Mouse (Mus musculus) cortical plate, adult 2 months (tissue): ENCODE measurements around the gene Crkl.

Experiments used
- CTCF ChIP-seq: fragments of 200-500 bp; IDR thresholded peaks from 2 replicates; pipeline ENCODE4 v1.5.1; 2011; ENCODE audit warnings: mild to moderate bottlenecking, control low read depth, low read length; ENCODE audit not compliant: insufficient read depth; ENCODE audit errors: extremely low read depth
- POLR2A ChIP-seq: fragments of 200-500 bp; IDR thresholded peaks from 2 replicates; pipeline ENCODE4 v1.6.1; 2011; ENCODE audit warnings: mild to moderate bottlenecking, low read length, control low read depth; ENCODE audit not compliant: insufficient read depth; ENCODE audit errors: extremely low read depth

DNA sequence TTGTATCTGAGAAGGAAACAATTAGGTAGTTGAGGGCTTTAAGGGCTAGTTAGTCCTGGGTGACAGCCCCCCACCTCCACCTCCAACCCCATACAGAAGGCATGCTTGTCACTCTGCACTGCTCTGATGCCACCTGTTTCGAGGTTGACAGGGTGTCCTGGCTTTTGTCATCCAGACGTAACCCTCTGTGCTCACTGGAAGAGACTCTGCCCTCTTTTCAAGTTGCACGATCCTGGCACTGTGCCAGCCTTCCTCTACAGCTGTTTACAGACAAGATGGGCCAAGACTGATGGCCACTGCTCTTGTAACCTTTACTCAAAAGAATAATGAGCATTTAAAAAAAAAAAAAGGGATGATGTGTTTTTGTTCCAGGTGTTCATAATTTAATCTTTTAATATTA is 34.7 kb downstream of the Crkl start:
- TF ChIP-seq CTCF (no peak), POLR2A (no peak)
